8 mouse cellular contexts compared by ENCODE assay signal in the genomic region with DNA sequence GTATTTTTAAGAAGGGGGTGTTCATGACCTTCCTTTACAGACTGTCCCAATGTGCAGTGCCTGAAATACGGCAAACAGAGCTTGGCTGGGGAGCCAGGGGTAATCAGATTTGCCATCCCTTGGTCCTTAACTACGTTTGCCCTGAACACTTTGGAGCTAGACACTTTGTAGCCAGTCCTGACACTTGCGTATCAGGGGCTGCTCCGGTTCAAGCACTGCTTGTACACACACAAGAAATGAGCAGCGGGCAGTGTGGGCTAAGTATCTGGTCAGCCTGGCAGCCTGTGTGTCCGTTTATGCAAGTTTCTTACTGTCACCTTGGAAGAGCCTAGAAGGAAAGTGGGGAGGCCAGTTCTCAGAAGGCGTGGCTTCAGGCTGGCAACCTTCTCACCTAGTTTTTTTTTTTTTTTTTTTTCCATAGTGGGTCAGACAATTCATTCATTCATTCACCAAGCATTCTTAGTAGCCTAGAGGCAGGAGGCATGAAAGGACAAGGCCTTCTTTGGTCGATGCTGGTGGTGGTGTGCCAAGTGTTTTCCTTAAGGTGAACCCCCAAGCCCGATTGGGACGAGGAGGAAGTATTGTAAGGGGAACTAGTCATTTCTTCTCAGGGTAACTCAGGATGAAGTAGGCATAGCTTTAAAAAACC. TPM values are rescaled to one million over a fixed set of nuclear protein-coding genes. Genes with fewer than 3 reads are reported as not detected.
DNase-seq lines count a peak whose midpoint lies in the region; ATAC-seq and TF ChIP-seq lines count a peak whose summit lies in the region.

No protein-coding gene starts in this region.

- H3K4me1 ChIP-seq in heart, embryonic 16.5 days (ENCODE audit: control insufficient read depth, insufficient read depth, low read length) = peaks cover 27% of the 10 kb centered on the region
- peaks cover 38% of the 10 kb centered on the region for H3K4me1 ChIP-seq in liver, embryonic 15.5 days (replicated peaks)
- peaks cover 8% of the 10 kb centered on the region; the same call in 1 of the 2 replicates for H3K4me1 ChIP-seq in stomach, embryonic 14.5 days (ENCODE audit: control insufficient read depth, insufficient read depth, low read length)
- peaks cover 10% of the 10 kb centered on the region for H3K4me1 ChIP-seq in thymus, adult 2 months (replicated peaks; ENCODE audit: control insufficient read depth, insufficient read depth, low read length)

- H3K27ac ChIP-seq in heart, embryonic 16.5 days (ENCODE audit: low read length) = peak overlapping the region; percentile 93
- peak overlapping the region; percentile 89 for H3K27ac ChIP-seq in liver, embryonic 15.5 days (replicated peaks)
- peak overlapping the region; percentile 89; the same call in 1 of the 2 replicates for H3K27ac ChIP-seq in stomach, embryonic 14.5 days (ENCODE audit: low read length)
- no peak overlapping the region for H3K27ac ChIP-seq in thymus, adult 2 months (ENCODE audit: control insufficient read depth, insufficient read depth, low read length)

- peak overlapping the region; percentile 91 for H3K4me3 ChIP-seq in heart, embryonic 16.5 days (ENCODE audit: low read length)
- H3K4me3 ChIP-seq in liver, embryonic 15.5 days (replicated peaks) = peak overlapping the region; percentile 71
- peak overlapping the region; percentile 74 for H3K4me3 ChIP-seq in stomach, embryonic 14.5 days (ENCODE audit: low read depth, low read length)
- H3K4me3 ChIP-seq in thymus, adult 2 months (ENCODE audit: control insufficient read depth, insufficient read depth, low read length) = no peak overlapping the region

- ATAC-seq in heart, embryonic 16.5 days (replicated peaks; ENCODE audit: extremely low read depth, insufficient read depth, low FRiP score) = no peak
- no peak for ATAC-seq in liver, embryonic 15.5 days (ENCODE audit: insufficient read depth)
- no peak for ATAC-seq in stomach, embryonic 14.5 days (ENCODE audit: insufficient number of reproducible peaks, insufficient read depth, low FRiP score, low read depth)

- H3K9ac ChIP-seq in heart, embryonic 16.5 days (ENCODE audit: low read length) = peak overlapping the region; percentile 92
- H3K9ac ChIP-seq in liver, embryonic 15.5 days = peak overlapping the region; percentile 78
- H3K9ac ChIP-seq in stomach, embryonic 14.5 days (replicated peaks; ENCODE audit: low read depth, low read length) = no peak overlapping the region

- no peaks in the 10 kb centered on the region for H3K9me3 ChIP-seq in heart, embryonic 16.5 days (replicated peaks; ENCODE audit: control insufficient read depth, low read length)
- no peaks in the 10 kb centered on the region for H3K9me3 ChIP-seq in liver, embryonic 15.5 days (replicated peaks)
- H3K9me3 ChIP-seq in stomach, embryonic 14.5 days (ENCODE audit: control insufficient read depth, low read depth, low read length) = no peaks in the 10 kb centered on the region

- H3K27me3 ChIP-seq in heart, embryonic 16.5 days (ENCODE audit: control insufficient read depth, insufficient read depth, low read length) = no peaks in the 10 kb centered on the region
- H3K27me3 ChIP-seq in liver, embryonic 15.5 days = no peaks in the 10 kb centered on the region
- no peaks in the 10 kb centered on the region for H3K27me3 ChIP-seq in stomach, embryonic 14.5 days (ENCODE audit: control insufficient read depth, insufficient read depth, low read length)
- no peaks in the 10 kb centered on the region for H3K27me3 ChIP-seq in thymus, adult 2 months (ENCODE audit: control insufficient read depth, insufficient read depth, low read length)

- DNase-seq in cerebellum, adult 8-10 months = peak; percentile 28
- no peak for DNase-seq in cerebellum, postnatal 4 days (ENCODE audit: low spot score in 2 of 2)
- peak; percentile 62 for DNase-seq in R1 (ENCODE audit: low read depth, low spot score)
- no peak for DNase-seq in thymus, postnatal 36 days
- no peak for DNase-seq in thymus, adult 2 months

- WGBS in heart, embryonic 16.5 days = 53% methylated on average over 10 of the region's 10 CpGs
- WGBS in liver, embryonic 15.5 days (ENCODE audit: insufficient replicate concordance) = 53% methylated on average over 10 of the region's 10 CpGs
- 52% methylated on average over 10 of the region's 10 CpGs for WGBS in stomach, embryonic 14.5 days
- 74% methylated on average over 10 of the region's 10 CpGs for WGBS in thymus, adult 2 months

- no peak for TF ChIP-seq CTCF in thymus, adult 2 months (IDR thresholded peaks at IDR 0.05; ENCODE audit: borderline replicate concordance, control insufficient read depth, extremely low read depth, insufficient read depth, low read length, poor library complexity)

- no peak for TF ChIP-seq POLR2A in thymus, adult 2 months (IDR thresholded peaks at IDR 0.05; ENCODE audit: control insufficient read depth, extremely low read depth, insufficient read depth, low read length, poor library complexity)

- peak overlapping the region; percentile 86 for H3K4me2 ChIP-seq in heart, embryonic 16.5 days (ENCODE audit: low read depth, low read length)
- peak overlapping the region; percentile 92 for H3K4me2 ChIP-seq in liver, embryonic 15.5 days
- H3K4me2 ChIP-seq in stomach, embryonic 14.5 days (replicated peaks; ENCODE audit: low read depth, low read length) = peak overlapping the region; percentile 79

- H3K36me3 ChIP-seq in heart, embryonic 16.5 days (ENCODE audit: control insufficient read depth, insufficient read depth) = no peaks in the 10 kb centered on the region
- H3K36me3 ChIP-seq in liver, embryonic 15.5 days (replicated peaks) = peaks cover 10% of the 10 kb centered on the region
- H3K36me3 ChIP-seq in stomach, embryonic 14.5 days (ENCODE audit: control insufficient read depth, insufficient read depth, low read length) = no peaks in the 10 kb centered on the region
- no peaks in the 10 kb centered on the region for H3K36me3 ChIP-seq in thymus, adult 2 months (ENCODE audit: control insufficient read depth, insufficient read depth, low read length)

RNA-seq across cellular contexts. Expression of gene Eid3, which starts 8.3 kb away (rescaled TPM):
- 0.21 and 0.22 TPM in 2 replicates for polyA plus RNA-seq in heart, embryonic 16.5 days (2015; fragmentation: Nextera tagmentation; extraction: Ambion mirVana)
- 0.14 and 0.15 TPM in 2 replicates for polyA plus RNA-seq in liver, embryonic 15.5 days (2015; fragmentation: Nextera tagmentation; extraction: Ambion mirVana)
- polyA plus RNA-seq in stomach, embryonic 14.5 days (2014; fragmentation: Nextera tagmentation; extraction: Ambion mirVana) = 0.52 and 0.88 TPM in 2 replicates
- 0.37 and 0.46 TPM in 2 replicates for polyA plus RNA-seq in thymus, adult 2 months (2012; rRNA removed)

RNA-seq across cellular contexts. Expression of gene Txnrd1, which starts 24.4 kb away (rescaled TPM):
- polyA plus RNA-seq in heart, embryonic 16.5 days (2015; fragmentation: Nextera tagmentation; extraction: Ambion mirVana) = 60.4 and 61.8 TPM in 2 replicates
- polyA plus RNA-seq in liver, embryonic 15.5 days (2015; fragmentation: Nextera tagmentation; extraction: Ambion mirVana) = 48.0 and 49.0 TPM in 2 replicates
- polyA plus RNA-seq in stomach, embryonic 14.5 days (2014; fragmentation: Nextera tagmentation; extraction: Ambion mirVana) = 98.3 and 98.7 TPM in 2 replicates
- 32.2 and 42.5 TPM in 2 replicates for polyA plus RNA-seq in thymus, adult 2 months (2012; rRNA removed)

Comparison
In these comparisons a context has a peak if more than half of its experiments do, and no peak if none do; other contexts are left out.
1. DNase-seq: peak in cerebellum, adult 8-10 months (single experiment) and R1 (single experiment); none in cerebellum, postnatal 4 days (0 of 2), thymus, postnatal 36 days (0 of 2) and thymus, adult 2 months (single experiment).
2. Peak in every context shown above with its lines, with median percentiles within 50 percentile points of each other: H3K4me2 ChIP-seq.